Mouse (Mus musculus) layer of hippocampus, adult 18-20 months (tissue): ENCODE data around the gene Iqce. TPM values are rescaled to one million over a fixed set of nuclear protein-coding genes. Genes with fewer than 3 reads are reported as not detected.
"Not testable (repeated sequence)": the region's sequence is repeated elsewhere in the genome, so short reads cannot be mapped to it uniquely, and the experiment has no call there.

Experiments used
- DNase-seq, 2 experiments: peaks; one replicate each; pipeline ENCODE4 v3.0.0; 2022; ENCODE audit warnings: low spot score in 2 of 2
- total RNA-seq, 2 experiments: library from RNA; stranded (reverse); gene quantifications; 2 replicates each; pipeline ENCODE4 v1.2.3; 2021

Iqce gene
- total RNA-seq, 2 experiments from 2014 or later = 47.4 to 55.1 TPM

GRCm38 (mm10) chr5:140705501-140706171 is 3.5 kb upstream of the Iqce start:
- DNase-seq = no peak

GRCm38 (mm10) chr5:140704378-140705251 is 2.4 kb upstream of the Iqce start, which contains the start of gene Brat1:
Brat1 (plus strand) TSS chr5:140705011.
- DNase-seq = peak; percentile 100

- DNase-seq = no peak
These were observed 1.6 kb upstream of the Iqce start for GRCm38 (mm10) chr5:140703480-140704377.

DNA sequence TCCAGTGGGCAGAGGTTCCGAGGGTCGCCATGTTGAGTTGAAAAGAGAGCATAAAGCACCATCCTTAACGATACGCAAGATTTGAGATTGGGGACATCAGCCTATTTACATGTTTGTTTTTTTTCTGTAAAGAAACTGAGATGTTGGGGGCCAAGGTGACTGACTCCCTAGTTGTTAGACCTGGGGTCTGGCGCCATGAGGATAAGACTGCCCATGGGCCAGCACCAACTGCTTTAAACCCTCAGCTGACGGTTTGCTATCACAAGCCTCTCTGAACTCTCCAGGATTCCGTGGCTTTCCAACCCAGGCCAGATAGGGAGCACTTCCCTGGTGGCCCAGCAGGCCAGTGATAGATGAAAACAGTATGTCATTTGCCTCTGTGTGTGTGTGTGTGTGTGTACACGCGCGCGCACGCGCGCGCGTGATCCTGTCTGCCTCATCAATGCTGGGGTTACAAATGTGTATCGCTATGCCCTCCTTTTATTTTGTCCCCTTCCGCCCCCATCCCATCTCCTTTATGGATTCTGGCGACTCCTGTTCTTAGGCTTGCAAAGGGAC is 519 bp upstream of the Iqce start:
- no peak for DNase-seq

GRCm38 (mm10) chr5:140701661-140702060 is 517 bp downstream of the Iqce start:
- no peak for DNase-seq

- DNase-seq = no peak
These were observed 2.4 kb downstream of the Iqce start for GRCm38 (mm10) chr5:140699776-140700175.

DNA sequence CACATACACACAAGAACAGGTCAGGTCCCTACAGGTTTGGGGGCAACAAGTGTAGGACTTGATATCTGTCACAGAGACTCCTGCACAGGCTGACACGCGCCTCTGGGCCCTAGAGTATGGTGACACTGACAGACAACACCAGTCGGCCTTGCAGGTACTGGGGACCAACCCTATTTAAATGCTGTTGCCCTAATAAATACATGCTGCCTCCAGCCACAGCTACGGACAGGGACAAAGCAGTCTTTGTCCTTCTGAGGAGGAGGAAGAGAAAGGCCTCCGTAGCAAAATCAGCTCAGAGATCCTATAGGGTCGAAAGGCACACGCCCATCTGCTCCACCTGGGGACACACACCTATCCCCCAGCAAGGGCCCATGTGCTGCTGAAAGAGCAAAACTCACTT is 6.2 kb downstream of the Iqce start:
- DNase-seq = no peak

GRCm38 (mm10) chr5:140688434-140688833 is 13.7 kb downstream of the Iqce start:
- DNase-seq = peak; percentile 26 to 44

DNA sequence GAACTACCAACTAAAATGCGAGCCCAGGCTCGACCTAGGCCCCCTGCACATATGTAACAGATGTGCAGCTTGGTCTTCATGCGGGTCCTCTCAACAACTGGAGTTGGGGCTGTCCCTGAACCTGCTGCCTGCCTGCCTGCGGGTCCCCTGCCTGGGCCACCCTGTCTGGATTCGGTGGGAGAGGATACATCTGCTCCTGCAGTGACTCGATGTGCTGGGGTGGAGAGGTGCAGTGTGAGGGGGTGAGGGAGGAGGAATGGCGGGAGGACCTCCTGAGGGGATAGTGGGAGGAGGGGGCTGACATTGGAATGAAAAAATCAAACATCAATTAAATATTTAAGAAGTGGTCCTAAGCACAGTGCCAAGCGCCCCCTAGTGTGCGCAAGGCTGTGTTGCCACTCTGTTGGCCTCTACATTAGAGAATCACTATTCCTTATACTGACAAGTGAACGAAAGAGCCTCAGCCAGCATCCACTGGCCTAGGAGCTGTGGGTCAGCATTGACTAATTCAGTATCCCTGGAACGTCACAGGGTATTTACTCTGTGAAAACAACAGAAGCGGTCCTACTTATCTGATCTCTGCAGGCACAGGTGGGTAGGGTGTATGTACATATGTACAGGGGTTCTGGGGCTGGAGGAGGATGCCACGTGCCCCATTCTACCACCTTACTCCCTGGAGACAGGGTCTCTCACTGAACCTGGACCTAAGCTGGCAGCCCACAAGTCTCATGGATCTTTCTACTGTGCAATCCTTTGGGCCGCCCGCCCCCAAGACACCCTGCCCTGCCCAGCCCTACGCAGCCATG is 17.6 kb downstream of the Iqce start:
- peak in 1 of 2 experiments; percentile 78 for DNase-seq

- no peak for DNase-seq
These were observed 20.1 kb downstream of the Iqce start for GRCm38 (mm10) chr5:140682113-140682512.

- DNase-seq = no peak
These were observed 21.2 kb downstream of the Iqce start for GRCm38 (mm10) chr5:140680950-140681349.

- no peak for DNase-seq
These were observed 22.1 kb downstream of the Iqce start for GRCm38 (mm10) chr5:140680051-140680450.

GRCm38 (mm10) chr5:140677137-140677536 is 25.0 kb downstream of the Iqce start:
- DNase-seq = no peak

GRCm38 (mm10) chr5:140675640-140676039 is 26.5 kb downstream of the Iqce start:
- no peak for DNase-seq

DNA sequence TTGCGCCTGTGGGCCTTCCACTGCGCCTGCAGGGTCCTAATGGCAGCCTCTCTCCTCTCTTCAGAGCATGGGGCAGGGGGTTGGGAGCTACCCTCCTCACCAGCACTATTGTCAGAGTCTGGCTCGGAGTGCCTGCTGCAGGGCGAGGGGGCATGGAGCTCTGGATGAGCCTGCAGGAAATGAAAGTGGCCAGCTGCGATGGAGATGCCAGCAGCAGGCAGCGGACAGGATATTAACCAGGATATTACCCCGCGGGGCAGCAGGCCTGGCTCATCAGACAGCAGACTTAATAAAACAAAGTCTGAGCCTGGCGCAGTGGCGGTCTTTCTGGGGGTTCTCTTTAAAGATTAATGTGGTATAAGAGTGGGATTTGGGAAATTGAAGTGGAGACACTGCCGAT is 27.1 kb downstream of the Iqce start:
- no peak for DNase-seq

DNA sequence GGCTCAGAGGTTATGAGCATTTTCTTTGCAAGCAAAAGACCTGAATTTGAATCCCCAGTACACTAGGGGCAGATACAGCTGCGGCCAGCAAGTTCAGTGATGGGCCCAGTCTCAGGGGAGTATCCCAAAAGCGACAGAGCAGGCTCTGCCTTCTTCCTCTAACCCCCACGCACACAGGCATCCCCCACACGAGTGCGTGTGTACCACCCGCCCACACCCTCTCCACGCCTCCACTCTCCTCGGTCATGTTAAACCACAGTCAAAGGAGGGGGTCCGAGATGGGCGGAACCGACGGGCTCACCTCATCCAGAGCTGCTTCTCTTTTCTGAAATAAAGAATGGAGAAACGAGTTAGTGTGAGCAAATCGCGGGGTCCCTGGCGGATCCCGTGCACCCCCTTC is 28.1 kb downstream of the Iqce start:
- DNase-seq = no peak

DNA sequence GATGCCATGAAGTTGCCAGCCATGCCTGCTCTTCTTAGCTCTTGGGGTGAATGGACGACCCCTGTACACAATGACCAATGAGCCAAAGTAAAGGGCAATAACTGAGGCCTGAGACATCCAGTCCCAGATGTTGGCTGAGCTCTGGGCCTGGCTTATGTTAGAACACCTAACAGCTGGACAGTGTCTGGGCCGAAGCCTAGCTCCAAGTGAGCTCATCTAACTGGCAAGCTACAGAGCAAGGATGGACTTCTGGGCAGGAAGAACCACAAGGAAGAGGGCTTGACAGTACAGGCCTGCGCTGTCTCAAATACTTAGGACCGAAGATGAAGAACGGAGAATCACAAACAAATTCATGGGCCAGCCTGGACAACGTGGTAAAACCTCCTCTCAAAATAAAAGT is 29.6 kb downstream of the Iqce start:
- not testable (repeated sequence) for DNase-seq

DNA sequence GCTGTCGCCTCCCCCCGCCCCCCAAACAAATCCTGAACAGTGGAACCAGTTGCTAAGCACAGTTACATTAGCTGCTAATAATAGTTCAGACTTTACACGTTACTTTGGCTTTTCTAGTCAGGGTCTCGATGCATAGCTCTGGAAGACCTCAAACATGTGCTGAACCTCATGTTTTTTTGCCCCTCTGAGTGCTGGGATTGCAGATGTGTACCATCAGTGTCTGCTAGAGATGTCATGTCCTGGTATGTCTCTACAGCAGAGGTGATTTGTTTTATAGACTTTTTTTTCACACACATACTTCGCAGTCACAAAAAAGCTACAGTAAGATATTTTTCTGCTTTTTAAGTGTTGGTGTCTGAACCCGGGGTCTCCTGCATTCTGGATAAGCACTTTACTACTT is 30.1 kb downstream of the Iqce start:
- no peak for DNase-seq

DNA sequence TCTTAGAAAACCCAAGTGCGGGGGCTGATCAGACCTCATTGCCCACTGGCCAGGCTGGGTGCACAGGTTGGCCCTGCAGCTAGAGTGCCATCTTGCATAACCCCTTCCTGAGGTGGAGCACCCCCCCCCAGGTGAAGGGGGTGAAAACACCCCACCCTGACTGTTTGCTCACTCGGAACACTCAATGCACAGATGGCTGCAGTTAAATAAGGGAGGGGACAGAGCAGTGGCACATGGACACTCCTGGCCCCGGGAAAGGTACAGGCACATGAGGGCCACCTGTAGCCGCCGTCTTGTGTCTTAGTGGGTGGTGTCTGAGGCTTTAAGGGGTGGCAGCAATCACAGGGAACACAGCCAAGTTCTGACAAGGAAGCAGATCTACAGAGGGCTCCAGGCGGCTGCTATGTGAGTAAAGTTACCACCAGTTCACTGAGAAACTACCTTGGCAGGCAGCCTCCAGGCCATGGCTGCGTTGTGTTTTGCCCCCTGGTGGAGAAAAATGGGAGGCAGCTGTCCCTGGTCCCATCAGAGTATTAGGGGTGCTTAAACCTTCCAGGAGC is 38.5 kb downstream of the Iqce start:
- DNase-seq = peak in 1 of 2 experiments; percentile 70
